Mouse (Mus musculus): ENCODE measurements around the gene Apoh.

DNA sequence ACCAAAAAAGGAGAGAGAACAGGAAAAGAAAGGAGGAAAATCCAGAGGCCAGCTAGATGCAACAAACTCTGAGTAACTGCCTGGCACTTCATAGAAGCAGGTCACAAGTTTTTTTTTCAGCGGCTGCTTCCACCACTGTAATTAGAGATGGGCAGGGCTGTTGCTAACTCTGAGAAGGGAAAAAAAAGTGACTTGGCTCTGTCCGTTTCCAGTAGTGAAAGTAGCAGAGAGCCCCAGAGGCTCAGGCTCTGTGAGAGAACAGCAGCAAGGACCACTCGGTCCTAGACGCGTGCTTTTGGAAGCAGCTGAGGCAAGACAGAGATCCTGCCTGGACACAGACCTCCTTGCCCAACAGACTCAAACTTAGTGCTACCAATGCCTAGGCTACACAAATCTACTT lies 6.7 kb upstream of the Apoh start:
- TF ChIP-seq CTCF (IDR thresholded peaks at IDR 0.05; ENCODE audit: low read depth) (no peak), EP300 (optimal IDR thresholded peaks at IDR 0.05) (no peak)

Measured in stomach, postnatal 0 days (tissue).